Mouse (Mus musculus): ENCODE data around the gene Msi2. TPM values are rescaled to one million over a fixed set of nuclear protein-coding genes. Genes with fewer than 3 reads are reported as not detected.

The Msi2 gene
- polyA plus RNA-seq, 1 experiment from 2014 or later: 33.1 TPM

- DNase-seq (peak; percentile 70), ATAC-seq (ENCODE audit: low FRiP score, low TSS enrichment) (peak; percentile 57; the same call in 1 of the 2 replicates)
- Histone ChIP-seq H3K27ac (replicated peaks; ENCODE audit: low read depth, low read length) (peak overlapping the region; percentile 73), H3K27me3 (ENCODE audit: control insufficient read depth, insufficient read depth, low read length) (no peaks in the 10 kb centered on the region), H3K9me3 (ENCODE audit: control insufficient read depth, low read length) (no peaks in the 10 kb centered on the region), H3K4me2 (ENCODE audit: low read length) (peak overlapping the region; percentile 5; the same call in 1 of the 2 replicates), H3K36me3 (ENCODE audit: control insufficient read depth, insufficient read depth, low read length) (peaks cover 47% of the 10 kb centered on the region), H3K9ac (replicated peaks; ENCODE audit: low read length) (no peak overlapping the region), H3K4me3 (replicated peaks; ENCODE audit: low read depth, low read length) (no peak overlapping the region), H3K4me1 (ENCODE audit: control insufficient read depth, insufficient read depth, low read length) (peaks cover 61% of the 10 kb centered on the region)
- WGBS: 14% methylated on average over 6 of the region's 6 CpGs
These were observed 16.2 kb downstream of the Msi2 start for GRCm38 (mm10) chr11:88701976-88702659.

DNA sequence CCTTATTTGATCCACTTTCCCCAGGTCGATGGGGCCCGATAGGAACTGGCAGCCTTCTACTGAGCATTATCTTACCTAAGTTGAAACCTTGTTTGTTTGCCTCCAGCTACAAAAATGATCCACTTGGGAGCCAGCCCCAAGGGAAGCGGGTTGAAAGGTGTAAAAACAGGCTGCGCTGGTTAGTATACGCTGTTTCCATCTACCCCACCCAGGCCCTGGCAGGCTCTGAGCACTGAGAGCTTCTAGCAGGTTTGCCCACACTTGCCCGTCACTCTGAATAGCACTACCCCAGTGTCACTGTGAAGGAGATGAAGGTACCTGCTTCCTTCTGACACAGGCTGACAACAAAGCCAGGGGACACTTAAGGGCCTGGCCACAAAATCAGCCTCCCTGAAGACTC lies 17.3 kb downstream of the Msi2 start:
- H3K27me3 ChIP-seq (ENCODE audit: control insufficient read depth, insufficient read depth, low read length): no peaks in the 10 kb centered on the region
- H3K4me2 ChIP-seq (ENCODE audit: low read length): no peak overlapping the region
- no peak overlapping the region; the same call in 1 of the 2 replicates for H3K27ac ChIP-seq (replicated peaks; ENCODE audit: low read depth, low read length)
- no peaks in the 10 kb centered on the region for H3K9me3 ChIP-seq (ENCODE audit: control insufficient read depth, low read length)
- H3K4me3 ChIP-seq (replicated peaks; ENCODE audit: low read depth, low read length): no peak overlapping the region
- no peak for DNase-seq
- ATAC-seq (ENCODE audit: low FRiP score, low TSS enrichment): no peak
- peaks cover 66% of the 10 kb centered on the region for H3K4me1 ChIP-seq (ENCODE audit: control insufficient read depth, insufficient read depth, low read length)
- no peak overlapping the region for H3K9ac ChIP-seq (replicated peaks; ENCODE audit: low read length)
- WGBS: 83% methylated on average over 6 of the region's 6 CpGs
- H3K36me3 ChIP-seq (ENCODE audit: control insufficient read depth, insufficient read depth, low read length): peaks cover 44% of the 10 kb centered on the region

GRCm38 (mm10) chr11:88700202-88700711 lies 18.1 kb downstream of the Msi2 start:
- peaks cover 66% of the 10 kb centered on the region for H3K4me1 ChIP-seq (ENCODE audit: control insufficient read depth, insufficient read depth, low read length)
- no peak overlapping the region for H3K4me3 ChIP-seq (replicated peaks; ENCODE audit: low read depth, low read length)
- no peaks in the 10 kb centered on the region for H3K27me3 ChIP-seq (ENCODE audit: control insufficient read depth, insufficient read depth, low read length)
- no peak overlapping the region for H3K9ac ChIP-seq (replicated peaks; ENCODE audit: low read length)
- peaks cover 40% of the 10 kb centered on the region for H3K36me3 ChIP-seq (ENCODE audit: control insufficient read depth, insufficient read depth, low read length)
- H3K4me2 ChIP-seq (ENCODE audit: low read length): no peak overlapping the region
- ATAC-seq (ENCODE audit: low FRiP score, low TSS enrichment) (no peak), DNase-seq (peak; percentile 63)
- H3K9me3 ChIP-seq (ENCODE audit: control insufficient read depth, low read length): no peaks in the 10 kb centered on the region
- H3K27ac ChIP-seq (replicated peaks; ENCODE audit: low read depth, low read length): no peak overlapping the region; the same call in 1 of the 2 replicates
- WGBS: 55% methylated on average over 15 of the region's 15 CpGs

GRCm38 (mm10) chr11:88693905-88694893 lies 24.1 kb downstream of the Msi2 start:
- DNase-seq (peak; percentile 41), ATAC-seq (ENCODE audit: low FRiP score, low TSS enrichment) (no peak)
- Histone ChIP-seq H3K4me1 (ENCODE audit: control insufficient read depth, insufficient read depth, low read length) (peaks cover 71% of the 10 kb centered on the region), H3K27ac (replicated peaks; ENCODE audit: low read depth, low read length) (peak overlapping the region; percentile 69), H3K9ac (replicated peaks; ENCODE audit: low read length) (peak overlapping the region; percentile 17; the same call in 1 of the 2 replicates), H3K4me3 (replicated peaks; ENCODE audit: low read depth, low read length) (no peak overlapping the region), H3K4me2 (ENCODE audit: low read length) (peak overlapping the region; percentile 11; the same call in 1 of the 2 replicates), H3K36me3 (ENCODE audit: control insufficient read depth, insufficient read depth, low read length) (peaks cover 12% of the 10 kb centered on the region), H3K9me3 (ENCODE audit: control insufficient read depth, low read length) (no peaks in the 10 kb centered on the region), H3K27me3 (ENCODE audit: control insufficient read depth, insufficient read depth, low read length) (no peaks in the 10 kb centered on the region)
- WGBS: 11% methylated on average over 20 of the region's 20 CpGs

GRCm38 (mm10) chr11:88693002-88693769 lies 25.1 kb downstream of the Msi2 start:
- peaks cover 71% of the 10 kb centered on the region for H3K4me1 ChIP-seq (ENCODE audit: control insufficient read depth, insufficient read depth, low read length)

GRCm38 (mm10) chr11:88692374-88692773 lies 25.9 kb downstream of the Msi2 start:
- Histone ChIP-seq H3K4me3 (replicated peaks; ENCODE audit: low read depth, low read length) (no peak overlapping the region), H3K4me1 (ENCODE audit: control insufficient read depth, insufficient read depth, low read length) (peaks cover 67% of the 10 kb centered on the region), H3K4me2 (ENCODE audit: low read length) (no peak overlapping the region), H3K36me3 (ENCODE audit: control insufficient read depth, insufficient read depth, low read length) (peaks cover 23% of the 10 kb centered on the region), H3K27me3 (ENCODE audit: control insufficient read depth, insufficient read depth, low read length) (no peaks in the 10 kb centered on the region), H3K9ac (replicated peaks; ENCODE audit: low read length) (no peak overlapping the region), H3K9me3 (ENCODE audit: control insufficient read depth, low read length) (no peaks in the 10 kb centered on the region), H3K27ac (replicated peaks; ENCODE audit: low read depth, low read length) (no peak overlapping the region)
- ATAC-seq (ENCODE audit: low FRiP score, low TSS enrichment) (no peak), DNase-seq (peak; percentile 51)
- WGBS: 18% methylated on average over 9 of the region's 10 CpGs

More at GRCm38 (mm10) chr11:88693002-88693769, 25.1 kb downstream of the Msi2 start:
- H3K36me3 ChIP-seq (ENCODE audit: control insufficient read depth, insufficient read depth, low read length): peaks cover 19% of the 10 kb centered on the region
- 0 out of 2 replicates have a peak overlapping the region, but pooled peaks have one; percentile 15 for H3K4me2 ChIP-seq (ENCODE audit: low read length)
- H3K9me3 ChIP-seq (ENCODE audit: control insufficient read depth, low read length): no peaks in the 10 kb centered on the region
- H3K27me3 ChIP-seq (ENCODE audit: control insufficient read depth, insufficient read depth, low read length): no peaks in the 10 kb centered on the region
- DNase-seq: peak; percentile 58
- 25% methylated on average over 13 of the region's 13 CpGs for WGBS
- H3K27ac ChIP-seq (replicated peaks; ENCODE audit: low read depth, low read length): peak overlapping the region; percentile 69
- ATAC-seq (ENCODE audit: low FRiP score, low TSS enrichment): no peak
- H3K4me3 ChIP-seq (replicated peaks; ENCODE audit: low read depth, low read length): no peak overlapping the region
- peak overlapping the region; percentile 17; the same call in 1 of the 2 replicates for H3K9ac ChIP-seq (replicated peaks; ENCODE audit: low read length)

GRCm38 (mm10) chr11:88690556-88691287 lies 27.6 kb downstream of the Msi2 start:
- no peak overlapping the region for H3K9ac ChIP-seq (replicated peaks; ENCODE audit: low read length)
- H3K27ac ChIP-seq (replicated peaks; ENCODE audit: low read depth, low read length): no peak overlapping the region
- no peak for DNase-seq
- H3K36me3 ChIP-seq (ENCODE audit: control insufficient read depth, insufficient read depth, low read length): peaks cover 26% of the 10 kb centered on the region
- ATAC-seq (ENCODE audit: low FRiP score, low TSS enrichment): no peak
- 14% methylated on average over 12 of the region's 12 CpGs for WGBS
- 0 out of 2 replicates have a peak overlapping the region, but pooled peaks have one; percentile 9 for H3K4me2 ChIP-seq (ENCODE audit: low read length)
- H3K9me3 ChIP-seq (ENCODE audit: control insufficient read depth, low read length): no peaks in the 10 kb centered on the region
- H3K27me3 ChIP-seq (ENCODE audit: control insufficient read depth, insufficient read depth, low read length): no peaks in the 10 kb centered on the region
- H3K4me3 ChIP-seq (replicated peaks; ENCODE audit: low read depth, low read length): no peak overlapping the region
- H3K4me1 ChIP-seq (ENCODE audit: control insufficient read depth, insufficient read depth, low read length): peaks cover 50% of the 10 kb centered on the region
